Mouse (Mus musculus) ES-Bruce4 (cell line): ENCODE results near the gene Lrrc41.

Source experiments
- CTCF ChIP-seq: IDR thresholded peaks from one replicate; pipeline ENCODE4 v1.8.1; 2011; ENCODE audit warnings: low read depth, low read length
- EP300 ChIP-seq: IDR thresholded peaks from 2 replicates; pipeline ENCODE4 v1.6.1; 2011; ENCODE audit warnings: low read depth, low read length; ENCODE audit not compliant: insufficient read depth
- POLR2A ChIP-seq: IDR thresholded peaks from one replicate; pipeline ENCODE4 v1.8.1; 2011; ENCODE audit warnings: low read length; ENCODE audit not compliant: insufficient read depth

DNA sequence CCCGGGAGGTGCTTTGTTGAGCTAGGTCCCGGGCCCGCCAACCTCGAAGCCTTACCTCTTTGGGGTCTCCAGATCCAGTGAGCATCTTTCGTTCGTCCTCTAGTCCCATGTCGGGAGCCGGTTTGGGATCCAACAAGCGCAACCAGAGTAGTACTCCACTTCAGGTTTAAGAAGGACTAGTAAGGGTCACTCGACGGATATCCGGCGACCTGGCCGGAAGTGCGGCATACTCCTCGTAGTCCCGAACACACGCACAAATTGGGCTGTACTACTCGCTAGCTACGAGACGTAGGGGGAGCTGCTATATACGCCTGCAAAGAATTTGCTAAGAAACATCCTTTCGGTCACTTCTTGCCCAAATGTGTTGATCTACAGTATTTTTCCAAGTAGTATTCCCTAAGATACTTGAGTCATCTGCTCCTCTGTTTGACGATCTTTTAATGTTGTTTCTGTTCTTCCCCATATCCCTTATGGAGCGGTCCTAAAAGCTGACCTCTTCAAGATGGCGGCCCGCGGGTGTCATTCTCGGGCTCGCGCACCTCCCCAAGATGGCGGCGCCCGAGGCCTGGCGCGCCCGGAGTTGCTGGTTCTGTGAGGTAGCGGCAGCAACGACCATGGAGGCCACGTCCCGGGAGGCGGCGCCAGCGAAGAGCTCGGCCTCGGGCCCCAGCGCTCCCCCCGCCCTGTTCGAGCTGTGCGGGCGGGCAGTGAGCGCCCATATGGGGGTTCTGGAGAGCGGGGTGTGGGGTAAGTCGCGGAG, at the start of gene Lrrc41, which contains the start of gene Uqcrh:
- TF ChIP-seq CTCF (no peak), EP300 (no peak), POLR2A (peak; percentile 59)
